Mouse (Mus musculus): ENCODE measurements at regions not wholly inside any gene's neighbourhood (a gene's known extent, or its start where the extent isn't known, plus 50 kb on each side); places are given as distances from the start of the nearest gene placed in this dataset.
"Not testable (repeated sequence)": the region's sequence is repeated elsewhere in the genome, so short reads cannot be mapped to it uniquely, and the experiment has no call there.

- no peak for DNase-seq
Measured at GRCm38 (mm10) chr10:120726369-120726768, 172.5 kb downstream of the Msrb3 start.

- peak in 1 of 2 experiments; percentile 21 for DNase-seq
Measured at GRCm38 (mm10) chr10:120721956-120722532, 176.9 kb downstream of the Msrb3 start.

- no peak for DNase-seq
Measured at GRCm38 (mm10) chr10:120720981-120721380, 177.9 kb downstream of the Msrb3 start.

GRCm38 (mm10) chr10:120720061-120720460 is 178.8 kb downstream of the Msrb3 start:
- peak in 1 of 2 experiments; percentile 23 for DNase-seq

GRCm38 (mm10) chr10:120717159-120717567 is 181.7 kb downstream of the Msrb3 start:
- DNase-seq, result peak; percentile 68 to 80

- DNase-seq, result peak in 1 of 2 experiments; percentile 32
Measured at GRCm38 (mm10) chr10:120716391-120716790, 182.5 kb downstream of the Msrb3 start.

- peak; percentile 68 to 77 for DNase-seq
Measured at GRCm38 (mm10) chr10:120707771-120708750, 190.8 kb downstream of the Msrb3 start.

- DNase-seq, result no peak
Measured at GRCm38 (mm10) chr10:120706684-120707290, 192.1 kb downstream of the Msrb3 start.

GRCm38 (mm10) chr10:120701833-120702232 is 197.1 kb downstream of the Msrb3 start:
- DNase-seq, result peak; percentile 92 to 93

- peak in 1 of 2 experiments; percentile 23 for DNase-seq
Measured at GRCm38 (mm10) chr10:120697275-120697856, 201.5 kb downstream of the Msrb3 start.

GRCm38 (mm10) chr10:120696481-120696880 is 202.4 kb downstream of the Msrb3 start:
- no peak for DNase-seq

- peak; percentile 56 to 67 for DNase-seq
Measured at GRCm38 (mm10) chr10:120694472-120694871, 204.4 kb downstream of the Msrb3 start.

GRCm38 (mm10) chr10:120691451-120691850 is 207.4 kb downstream of the Msrb3 start:
- peak; percentile 73 to 79 for DNase-seq

GRCm38 (mm10) chr10:120686123-120686522 is 209.9 kb upstream of the Hmga2 start:
- peak; percentile 34 to 50 for DNase-seq

GRCm38 (mm10) chr10:120682021-120682420 is 205.8 kb upstream of the Hmga2 start:
- no peak for DNase-seq

- DNase-seq, result no peak
Measured at GRCm38 (mm10) chr10:120679982-120680381, 203.7 kb upstream of the Hmga2 start.

GRCm38 (mm10) chr10:120678277-120678676 is 202.0 kb upstream of the Hmga2 start:
- DNase-seq, result peak in 1 of 2 experiments; percentile 22

- no peak for DNase-seq
Measured at GRCm38 (mm10) chr10:120675369-120675768, 199.1 kb upstream of the Hmga2 start.

GRCm38 (mm10) chr10:120674321-120675045 is 198.2 kb upstream of the Hmga2 start:
- peak in 1 of 2 experiments; percentile 8 for DNase-seq

- not testable (repeated sequence) for DNase-seq
Measured at GRCm38 (mm10) chr10:120667678-120668031, 191.4 kb upstream of the Hmga2 start.

GRCm38 (mm10) chr10:120666985-120667677 is 190.9 kb upstream of the Hmga2 start:
- peak; percentile 75 to 81 for DNase-seq
